Mouse (Mus musculus) thymus, adult 2 months (tissue): ENCODE measurements around the gene Tspan31. TPM values are rescaled to one million over a fixed set of nuclear protein-coding genes. Genes with fewer than 3 reads are reported as not detected.
A peak's percentile ranks its signal among the peaks of the same experiment; 100 is the strongest.

Experiments
- DNase-seq: peaks from one replicate; pipeline ENCODE4 v3.0.0; 2021
- H3K27ac ChIP-seq: fragments of 200-500 bp; 2 replicates; pipeline ENCODE4 v1.5.1; 2012; ENCODE audit warnings: low read length, control low read depth; ENCODE audit not compliant: control insufficient read depth, insufficient read depth
- H3K27me3 ChIP-seq: fragments of 200-500 bp; 2 replicates; pipeline ENCODE4 v1.6.1; 2012; ENCODE audit warnings: mild to moderate bottlenecking, low read length, moderate library complexity, mixed read lengths; ENCODE audit not compliant: control insufficient read depth, insufficient read depth
- H3K36me3 ChIP-seq: fragments of 200-500 bp; 2 replicates; pipeline ENCODE4 v1.6.1; 2012; ENCODE audit warnings: mild to moderate bottlenecking, low read length, moderate library complexity; ENCODE audit not compliant: control insufficient read depth, insufficient read depth
- H3K4me1 ChIP-seq: fragments of 200-500 bp; replicated peaks from 2 replicates; pipeline ENCODE4 v1.6.1; 2012; ENCODE audit warnings: low read length; ENCODE audit not compliant: control insufficient read depth, insufficient read depth
- H3K4me3 ChIP-seq: fragments of 200-500 bp; 2 replicates; pipeline ENCODE4 v1.5.1; 2012; ENCODE audit warnings: mild to moderate bottlenecking, low read length, control low read depth, moderate library complexity; ENCODE audit not compliant: control insufficient read depth, insufficient read depth
- CTCF ChIP-seq: fragments of 200-500 bp; IDR thresholded peaks from 2 replicates; pipeline ENCODE4 v1.5.1; 2012; ENCODE audit warnings: mild to moderate bottlenecking, control low read depth, low read length, moderate library complexity, borderline replicate concordance; ENCODE audit not compliant: control insufficient read depth, poor library complexity, insufficient read depth; ENCODE audit errors: extremely low read depth
- POLR2A ChIP-seq: fragments of 200-500 bp; IDR thresholded peaks from 2 replicates; pipeline ENCODE4 v1.6.1; 2012; ENCODE audit warnings: mild to moderate bottlenecking, low read length, control low read depth, moderate library complexity; ENCODE audit not compliant: control insufficient read depth, poor library complexity, insufficient read depth; ENCODE audit errors: extremely low read depth
- WGBS: fragments of 180-500 bp; shearing (Covaris S2); methylation state at CpG from one replicate; pipeline ENCODE4 v1.1.7; 2018; 5-methylcytosine and 5-hydroxymethylcytosine counted together
- polyA plus RNA-seq: library from polyadenylated mRNA; depleted of rRNA; stranded (reverse); fragments of >200 nt; gene quantifications from 2 replicates; pipeline ENCODE4 v1.2.3, GENCODE M21; 2012

Tspan31 gene
- polyA plus RNA-seq, 1 experiment = 45.2 TPM

DNA sequence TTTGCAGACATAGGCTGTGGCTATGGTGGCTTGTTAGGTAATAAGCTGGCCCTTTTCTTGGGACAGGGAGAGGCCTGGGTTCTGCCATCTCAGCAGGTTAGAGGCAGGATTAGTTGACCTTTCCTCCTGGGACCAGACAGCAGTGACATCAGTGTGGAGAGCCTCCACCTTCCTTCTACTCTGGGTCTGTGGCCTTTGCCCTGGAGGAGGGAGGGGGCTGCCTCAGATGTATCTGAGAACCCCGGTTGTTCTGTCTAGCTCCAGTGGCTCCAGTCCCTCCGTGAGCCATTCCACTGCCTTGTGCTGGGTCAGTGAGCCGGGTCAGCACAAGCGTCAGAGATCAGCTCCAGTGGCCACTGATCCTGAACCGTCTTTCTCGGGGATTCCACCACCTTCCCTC, 26.9 kb downstream of the Tspan31 start:
- no peak overlapping the region for H3K27ac ChIP-seq
- H3K4me1 ChIP-seq = peaks cover 13% of the 10 kb centered on the region
- 94% methylated on average over 6 of the region's 6 CpGs for WGBS
- no peak overlapping the region for H3K4me3 ChIP-seq
- peaks cover 11% of the 10 kb centered on the region; the same call in 1 of the 2 replicates for H3K27me3 ChIP-seq
- DNase-seq = no peak
- TF ChIP-seq CTCF (no peak), POLR2A (no peak)
- no peaks in the 10 kb centered on the region for H3K36me3 ChIP-seq

DNA sequence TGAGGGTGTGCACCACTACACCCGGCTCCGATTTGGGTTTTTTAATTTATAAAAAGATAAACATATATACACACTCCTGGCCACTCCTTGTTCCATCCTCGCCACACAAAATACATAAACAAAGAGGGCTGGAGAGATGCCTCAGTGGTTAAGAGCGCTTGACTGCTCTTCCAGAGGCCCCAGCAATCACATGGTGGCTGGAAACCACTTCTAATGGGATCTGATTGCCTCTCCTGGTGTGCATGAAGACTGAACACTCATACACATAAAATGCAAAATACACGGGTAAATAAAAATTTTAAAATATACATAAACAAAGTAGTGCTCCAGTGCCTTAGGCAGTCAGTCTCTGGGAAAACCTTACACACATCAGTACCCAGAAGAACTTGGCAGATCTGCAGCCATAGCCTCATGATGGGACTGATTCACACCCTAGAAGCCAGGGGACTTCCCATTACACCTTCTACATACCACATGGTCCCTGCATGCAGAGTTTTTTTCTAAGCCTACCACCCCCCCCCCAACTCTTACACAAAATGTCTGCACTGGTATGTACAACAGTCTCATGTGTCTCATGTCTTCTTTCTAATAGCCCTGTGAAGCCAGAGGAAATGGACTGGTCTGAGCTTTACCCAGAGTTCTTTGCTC, 27.5 kb downstream of the Tspan31 start:
- H3K4me1 ChIP-seq = peaks cover 13% of the 10 kb centered on the region
- no peak for DNase-seq
- TF ChIP-seq CTCF = no peak
- TF ChIP-seq POLR2A = no peak
- H3K4me3 ChIP-seq = peak overlapping the region; percentile 69; the same call in 1 of the 2 replicates
- no peaks in the 10 kb centered on the region for H3K36me3 ChIP-seq
- no peak overlapping the region for H3K27ac ChIP-seq
- H3K27me3 ChIP-seq = peaks cover 10% of the 10 kb centered on the region; the same call in 1 of the 2 replicates
- WGBS = 15% methylated on average over 5 of the region's 5 CpGs

- TF ChIP-seq POLR2A (no peak), CTCF (peak; percentile 61; the same call in 1 of the 2 replicates)
- Histone ChIP-seq H3K27ac (no peak overlapping the region), H3K4me3 (peak overlapping the region; percentile 69), H3K36me3 (no peaks in the 10 kb centered on the region), H3K27me3 (peaks cover 10% of the 10 kb centered on the region; the same call in 1 of the 2 replicates), H3K4me1 (peaks cover 13% of the 10 kb centered on the region)
- WGBS = under 1% methylated on average over 44 of the region's 44 CpGs
- DNase-seq = peak; percentile 74
Measured at GRCm38 (mm10) chr10:127041774-127042338, 28.2 kb downstream of the Tspan31 start.

- peak; percentile 3; the same call in 1 of the 2 replicates for TF ChIP-seq CTCF
- TF ChIP-seq POLR2A = 0 out of 2 replicates have a peak, but pooled peaks have one; percentile 22
- Histone ChIP-seq H3K36me3 (no peaks in the 10 kb centered on the region), H3K4me1 (peaks cover 13% of the 10 kb centered on the region), H3K4me3 (peak within 1 kb of the TSS; percentile 69), H3K27me3 (peaks cover 10% of the 10 kb centered on the region; the same call in 1 of the 2 replicates), H3K27ac (no peak within 1 kb of the TSS)
- peak; percentile 19 for DNase-seq
- WGBS = 2% methylated on average over 28 of the region's 28 CpGs
Measured at GRCm38 (mm10) chr10:127041274-127041766, 28.7 kb downstream of the Tspan31 start, which contains the start of the genes Mettl1 and Eef1akmt3. Gene Mettl1 (plus strand): TSS chr10:127041414. Gene Eef1akmt3 (minus strand): TSS chr10:127041513.

GRCm38 (mm10) chr10:127040569-127041214, 29.4 kb downstream of the Tspan31 start:
- H3K27ac ChIP-seq = no peak overlapping the region

DNA sequence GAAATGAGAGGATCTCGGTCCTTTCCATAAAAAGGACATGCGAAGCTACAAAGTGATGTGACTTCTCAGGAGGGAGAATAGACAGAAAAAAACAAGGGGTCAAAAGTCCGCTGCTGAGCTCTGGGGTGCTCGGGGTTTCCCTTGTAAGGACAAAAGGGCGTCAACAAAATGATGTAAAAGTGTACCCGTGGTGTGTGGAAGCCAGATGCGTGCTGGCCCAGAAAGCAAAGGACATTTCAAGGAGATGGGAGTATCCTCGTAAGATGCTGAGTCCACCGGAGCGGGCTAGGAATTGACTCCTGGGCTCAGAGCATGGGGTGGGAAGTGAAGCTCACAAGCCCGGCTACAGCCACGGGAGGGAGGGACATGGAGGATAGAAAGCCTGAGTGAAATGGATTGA, 32.4 kb downstream of the Tspan31 start:
- Histone ChIP-seq H3K27ac (no peak overlapping the region), H3K36me3 (no peaks in the 10 kb centered on the region), H3K4me3 (no peak overlapping the region), H3K4me1 (peaks cover 13% of the 10 kb centered on the region), H3K27me3 (peaks cover 10% of the 10 kb centered on the region; the same call in 1 of the 2 replicates)
- no peak for DNase-seq
- 82% methylated on average over 12 of the region's 12 CpGs for WGBS
- TF ChIP-seq CTCF = no peak
- TF ChIP-seq POLR2A = no peak

More at GRCm38 (mm10) chr10:127040569-127041214, 29.4 kb downstream of the Tspan31 start:
- Histone ChIP-seq H3K4me3 (peak overlapping the region; percentile 69), H3K4me1 (peaks cover 13% of the 10 kb centered on the region), H3K36me3 (no peaks in the 10 kb centered on the region), H3K27me3 (peaks cover 10% of the 10 kb centered on the region; the same call in 1 of the 2 replicates)
- TF ChIP-seq POLR2A (no peak), CTCF (0 out of 2 replicates have a peak, but pooled peaks have one; percentile 3)
- WGBS = 5% methylated on average over 20 of the region's 20 CpGs
- DNase-seq = no peak
